Mouse (Mus musculus): Measurements from ENCODE around the gene Rprml.
A peak's percentile ranks its signal among the peaks of the same experiment; 100 is the strongest.

GRCm38 (mm10) chr11:103697565-103698176, 48.3 kb downstream of the Rprml start, which contains the start of gene Gosr2:
- TF ChIP-seq CTCF (IDR thresholded peaks at IDR 0.05; ENCODE audit: control insufficient read depth, insufficient read depth, insufficient replicate concordance, low read depth, low read length) (no peak), POLR2A (IDR thresholded peaks at IDR 0.05; ENCODE audit: control insufficient read depth, low read depth, low read length) (peak; percentile 87)

Measured in testis, adult 2 months (tissue).